Mouse (Mus musculus) G1E-ER4 (cell line): ENCODE data around the gene Mast1. TPM values are rescaled to one million over a fixed set of nuclear protein-coding genes. Genes with fewer than 3 reads are reported as not detected.

Source experiments
- GATA1 ChIP-seq: IDR thresholded peaks from one replicate; pipeline ENCODE4 v1.8.0; 2012; ENCODE audit warnings: low read length, inconsistent platforms
- polyA plus RNA-seq: library from polyadenylated mRNA; stranded (reverse); fragments of >175 nt; gene quantifications from 2 replicates; pipeline ENCODE4 v1.2.3, GENCODE M21; 2012

Gene Mast1
- polyA plus RNA-seq, 1 experiment = 0.46 TPM

- no peak for TF ChIP-seq GATA1
Observed at GRCm38 (mm10) chr8:84909949-84910348, 27.2 kb downstream of the Mast1 start.

- TF ChIP-seq GATA1 = no peak
Observed at GRCm38 (mm10) chr8:84909162-84909767, 27.9 kb downstream of the Mast1 start.

GRCm38 (mm10) chr8:84908421-84909161 is 28.6 kb downstream of the Mast1 start, which contains the start of gene Dnase2a:
TSS of gene Dnase2a (plus strand) at chr8:84908560.
- TF ChIP-seq GATA1 = no peak

GRCm38 (mm10) chr8:84907493-84907892 is 29.7 kb downstream of the Mast1 start:
- TF ChIP-seq GATA1 = no peak

GRCm38 (mm10) chr8:84907037-84907436 is 30.1 kb downstream of the Mast1 start:
- no peak for TF ChIP-seq GATA1

- no peak for TF ChIP-seq GATA1
Observed at GRCm38 (mm10) chr8:84904351-84904750, 32.8 kb downstream of the Mast1 start.

GRCm38 (mm10) chr8:84902920-84903661 is 34.1 kb downstream of the Mast1 start:
- no peak for TF ChIP-seq GATA1

- no peak for TF ChIP-seq GATA1
Observed at GRCm38 (mm10) chr8:84902367-84902919, 34.7 kb downstream of the Mast1 start.

GRCm38 (mm10) chr8:84901752-84902151 is 35.4 kb downstream of the Mast1 start, which contains the start of gene Klf1:
TSS of gene Klf1 (plus strand) at chr8:84901928.
- peak; percentile 56 for TF ChIP-seq GATA1

GRCm38 (mm10) chr8:84901071-84901470 is 36.1 kb downstream of the Mast1 start:
- TF ChIP-seq GATA1 = peak; percentile 15

GRCm38 (mm10) chr8:84895963-84896362 is 41.2 kb downstream of the Mast1 start:
- TF ChIP-seq GATA1 = no peak

GRCm38 (mm10) chr8:84893709-84894134 is 43.4 kb downstream of the Mast1 start, which contains the start of gene Gcdh:
TSS of gene Gcdh (minus strand) at chr8:84893921.
- no peak for TF ChIP-seq GATA1

- no peak for TF ChIP-seq GATA1
Observed at GRCm38 (mm10) chr8:84892993-84893708, 44.0 kb downstream of the Mast1 start.

GRCm38 (mm10) chr8:84889141-84889540 is 48.0 kb downstream of the Mast1 start:
- TF ChIP-seq GATA1 = no peak

- no peak for TF ChIP-seq GATA1
Observed at GRCm38 (mm10) chr8:84888280-84888679, 48.9 kb downstream of the Mast1 start.
